ENCODE assay signal across 8 mouse cellular contexts in the genomic region with DNA sequence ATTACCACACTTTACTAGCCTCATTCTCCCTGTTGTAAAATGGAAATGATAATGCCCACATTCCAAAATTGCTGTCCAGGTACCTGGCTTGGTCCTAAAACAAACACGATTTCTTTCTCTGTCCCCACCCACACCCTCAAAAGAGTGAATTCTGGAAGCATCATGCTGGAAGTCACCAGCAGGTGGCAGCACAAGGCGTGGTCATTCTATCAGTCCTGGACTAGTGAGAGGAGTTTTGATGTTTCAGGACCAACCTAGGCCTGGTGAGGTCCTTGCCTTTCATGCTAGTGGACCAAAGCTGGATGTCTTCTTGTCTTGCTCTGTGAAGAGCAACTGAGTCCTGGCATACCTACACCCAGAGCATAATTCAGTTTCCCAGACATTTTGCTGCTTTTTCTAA.
DNase-seq lines count a peak whose midpoint lies in the region; ATAC-seq and TF ChIP-seq lines count a peak whose summit lies in the region.

No protein-coding gene starts in this region.

- H3K36me3 ChIP-seq in liver, embryonic 11.5 days (ENCODE audit: control insufficient read depth, insufficient read depth, low read length): no peaks in the 10 kb centered on the region
- no peaks in the 10 kb centered on the region for H3K36me3 ChIP-seq in neural tube, embryonic 13.5 days
- no peaks in the 10 kb centered on the region for H3K36me3 ChIP-seq in testis, adult 2 months (ENCODE audit: control insufficient read depth, insufficient read depth, low read length)

- H3K27ac ChIP-seq in liver, embryonic 11.5 days (ENCODE audit: low read depth, low read length): no peak overlapping the region
- peak overlapping the region; percentile 33; the same call in 1 of the 2 replicates for H3K27ac ChIP-seq in neural tube, embryonic 13.5 days (replicated peaks)
- no peak overlapping the region for H3K27ac ChIP-seq in testis, adult 2 months (ENCODE audit: control insufficient read depth, insufficient read depth, low read depth, low read length)

- WGBS in liver, embryonic 11.5 days: 14% methylated on average over 2 of the region's 2 CpGs
- 22% methylated on average over 2 of the region's 2 CpGs for WGBS in neural tube, embryonic 13.5 days

- H3K4me2 ChIP-seq in liver, embryonic 11.5 days: no peak overlapping the region
- no peak overlapping the region for H3K4me2 ChIP-seq in neural tube, embryonic 13.5 days

- peak; percentile 20 for DNase-seq in cerebellum, adult 11 months
- DNase-seq in embryo, embryonic 10.5 days (ENCODE audit: low spot score): peak; percentile 84
- peak; percentile 56 to 87 for DNase-seq in heart, adult 18-20 months
- DNase-seq in kidney, postnatal 10 days: peak; percentile 85
- peak; percentile 52 for DNase-seq in liver, embryonic 11.5 days (ENCODE audit: low spot score)

- no peaks in the 10 kb centered on the region for H3K27me3 ChIP-seq in liver, embryonic 11.5 days (replicated peaks; ENCODE audit: control insufficient read depth, insufficient read depth, low read length)
- no peaks in the 10 kb centered on the region for H3K27me3 ChIP-seq in neural tube, embryonic 13.5 days
- H3K27me3 ChIP-seq in testis, adult 2 months (ENCODE audit: control insufficient read depth, insufficient read depth, low read length): no peaks in the 10 kb centered on the region

- no peak for TF ChIP-seq POLR2A in testis, adult 2 months (IDR thresholded peaks at IDR 0.05; ENCODE audit: control insufficient read depth, low read depth, low read length)

- no peak overlapping the region for H3K4me3 ChIP-seq in liver, embryonic 11.5 days (ENCODE audit: low read depth, low read length)
- H3K4me3 ChIP-seq in neural tube, embryonic 13.5 days: no peak overlapping the region
- no peak overlapping the region for H3K4me3 ChIP-seq in testis, adult 2 months (ENCODE audit: control insufficient read depth, low read depth, low read length)

- H3K9me3 ChIP-seq in liver, embryonic 11.5 days (ENCODE audit: control insufficient read depth, low read length): no peaks in the 10 kb centered on the region
- H3K9me3 ChIP-seq in neural tube, embryonic 13.5 days: no peaks in the 10 kb centered on the region

- TF ChIP-seq CTCF in testis, adult 2 months (IDR thresholded peaks at IDR 0.05; ENCODE audit: control insufficient read depth, insufficient read depth, insufficient replicate concordance, low read depth, low read length): peak; percentile 61; the same call in 1 of the 2 replicates

- H3K9ac ChIP-seq in liver, embryonic 11.5 days (ENCODE audit: low read depth, low read length): no peak overlapping the region
- H3K9ac ChIP-seq in neural tube, embryonic 13.5 days: no peak overlapping the region

- no peak for ATAC-seq in cerebellum, adult (ENCODE audit: insufficient number of reproducible peaks, low FRiP score, low TSS enrichment)
- ATAC-seq in liver, embryonic 11.5 days (replicated peaks; ENCODE audit: low FRiP score): peak; percentile 48
- no peak for ATAC-seq in neural tube, embryonic 13.5 days (ENCODE audit: low read depth)

- H3K4me1 ChIP-seq in liver, embryonic 11.5 days (replicated peaks; ENCODE audit: control insufficient read depth, insufficient read depth, low read length): no peaks in the 10 kb centered on the region
- 0 out of 2 replicates have a peak, but pooled peaks cover 8% of the 10 kb centered on the region for H3K4me1 ChIP-seq in neural tube, embryonic 13.5 days (replicated peaks)
- no peaks in the 10 kb centered on the region for H3K4me1 ChIP-seq in testis, adult 2 months (ENCODE audit: control insufficient read depth, insufficient read depth, low read length)

Comparison
In these comparisons a context has a peak if more than half of its experiments do, and no peak if none do; other contexts are left out.
1. DNase-seq: peak in every context shown above with its lines; median percentile 85 in kidney, postnatal 10 days; 84 in embryo, embryonic 10.5 days; 72 in heart, adult 18-20 months; 52 in liver, embryonic 11.5 days; 20 in cerebellum, adult 11 months.